Mouse (Mus musculus) c-Kit-positive CD71-negative TER-119-negative erythroid progenitor cells, embryonic 14.5 days (primary cell): ENCODE data around the gene Pla2g5.
A peak's percentile ranks its signal among the peaks of the same experiment; 100 is the strongest.
"Not testable (repeated sequence)": the region's sequence is repeated elsewhere in the genome, so short reads cannot be mapped to it uniquely, and the experiment has no call there.

ENCODE experiments used
- DNase-seq: peaks from one replicate; pipeline ENCODE4 v3.0.0-alpha.2; 2013; ENCODE audit warnings: low read depth

Gene Pla2g5

GRCm38 (mm10) chr4:138863344-138863998, at the start of gene Pla2g5:
Gene Pla2g5, minus strand, starts transcription at chr4:138863482.
- DNase-seq = no peak

DNA sequence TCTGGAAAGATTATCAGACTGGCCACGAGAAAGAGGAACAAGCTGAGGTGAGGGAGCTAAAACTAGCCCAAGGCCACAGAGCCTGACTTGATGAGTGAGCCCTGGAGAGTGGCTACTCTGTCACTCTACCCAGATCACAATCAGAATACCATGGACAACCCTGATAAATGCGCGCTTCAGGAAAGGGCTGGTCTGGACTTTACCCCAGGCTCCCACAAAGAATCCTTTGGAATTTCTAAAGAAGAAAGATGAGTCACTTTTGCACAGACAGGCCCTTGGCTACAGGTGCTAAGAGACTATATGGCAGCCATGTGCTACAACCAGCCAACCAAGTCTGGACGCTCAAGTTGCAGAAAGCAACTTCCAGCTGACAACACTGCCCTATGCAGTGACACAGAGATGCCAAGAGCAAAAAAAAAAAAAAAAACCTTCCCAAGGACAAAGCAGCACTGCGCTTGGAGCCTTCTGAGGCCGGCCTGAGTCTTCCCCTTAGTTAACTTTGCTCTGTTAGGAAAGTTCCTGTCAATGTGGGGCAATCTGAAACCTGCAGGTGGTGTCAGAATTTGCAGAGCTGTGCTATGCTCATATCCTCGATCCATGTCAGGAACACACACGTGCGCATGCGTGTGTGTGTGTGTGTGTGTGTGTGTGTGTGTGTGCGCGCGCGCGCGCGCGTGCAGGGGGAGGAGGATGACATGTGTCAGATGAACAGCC, 42.5 kb upstream of the Pla2g5 start:
- no peak for DNase-seq

DNA sequence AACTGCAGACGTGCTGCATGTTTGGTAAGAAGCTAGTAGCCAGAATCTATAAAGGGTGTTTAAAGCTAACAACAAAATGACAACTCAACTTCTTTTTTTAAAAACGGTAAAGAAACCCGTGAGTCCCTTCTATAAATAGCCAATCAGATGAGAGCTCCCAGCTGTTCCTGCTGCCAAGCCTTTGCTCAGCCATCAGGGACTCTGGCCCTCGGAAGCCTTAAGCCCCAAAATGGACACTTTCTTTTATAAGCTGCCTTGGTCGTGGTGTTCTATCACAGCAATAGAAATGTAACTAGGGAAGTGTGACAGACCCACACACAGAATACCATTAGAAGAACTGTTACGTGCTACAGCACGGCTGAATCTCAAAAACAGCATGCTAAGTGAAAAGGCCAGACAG, 36.1 kb upstream of the Pla2g5 start:
- DNase-seq = no peak

DNA sequence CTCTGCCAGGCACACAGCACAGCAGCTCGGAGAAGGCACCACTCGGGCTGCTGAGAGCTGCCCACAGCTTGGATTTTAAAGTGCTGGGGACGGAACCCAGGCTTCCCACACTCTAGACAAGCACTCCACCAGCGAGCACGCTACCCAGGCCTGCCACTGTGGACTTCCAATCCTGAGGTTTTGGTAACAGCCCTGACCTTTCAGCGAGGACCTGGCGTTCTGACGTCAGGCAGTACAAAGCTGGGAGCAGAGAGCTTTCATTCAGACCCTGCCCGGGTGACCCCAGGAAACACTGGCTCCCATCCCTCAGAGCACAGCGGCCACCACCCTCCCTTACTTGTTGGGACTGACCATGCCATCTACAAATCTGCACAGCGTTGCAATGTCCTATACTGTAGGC, 30.5 kb upstream of the Pla2g5 start:
- not testable (repeated sequence) for DNase-seq

DNA sequence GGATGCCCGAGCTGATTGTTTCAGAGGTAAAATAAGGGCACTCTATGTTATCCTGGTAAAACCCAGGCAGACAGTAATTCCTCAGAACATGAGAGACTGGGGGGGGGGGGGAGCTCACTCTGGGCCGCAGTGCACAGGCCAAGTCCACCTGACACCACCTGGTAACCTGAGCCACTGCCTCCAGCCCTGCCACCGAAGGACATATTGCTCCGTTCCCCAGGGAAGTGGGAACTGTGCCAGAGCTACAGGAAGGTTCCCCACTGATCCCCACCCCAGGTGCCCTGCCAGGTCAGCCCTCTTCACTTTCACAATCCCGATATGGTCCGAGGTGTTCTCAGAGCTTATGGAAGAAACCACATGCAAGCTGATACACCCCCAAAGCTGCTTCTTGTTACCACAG, 29.4 kb upstream of the Pla2g5 start:
- DNase-seq = no peak

GRCm38 (mm10) chr4:138889635-138890034, 26.4 kb upstream of the Pla2g5 start:
- no peak for DNase-seq

- no peak for DNase-seq
Observed at GRCm38 (mm10) chr4:138889165-138889564, 25.9 kb upstream of the Pla2g5 start.

DNA sequence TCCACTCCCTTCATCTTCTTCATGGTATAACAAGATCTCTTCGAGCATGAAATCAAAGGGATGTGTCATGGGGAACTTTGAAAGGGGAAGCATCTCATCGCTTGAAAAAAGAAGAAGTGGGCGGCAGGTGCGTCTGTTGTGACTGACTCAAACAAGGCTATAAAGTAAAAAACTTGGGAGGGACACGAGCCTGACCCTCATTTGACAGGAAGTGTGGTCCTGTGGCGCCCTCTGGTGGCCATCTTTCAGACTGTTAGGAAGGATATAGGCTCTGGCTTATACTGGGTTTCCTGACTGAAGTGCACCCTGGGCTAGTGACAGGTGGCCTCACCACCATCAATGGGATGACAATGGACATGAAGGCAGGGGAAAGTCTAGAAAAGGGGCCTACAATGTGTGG, 21.0 kb upstream of the Pla2g5 start:
- DNase-seq = peak; percentile 84

DNA sequence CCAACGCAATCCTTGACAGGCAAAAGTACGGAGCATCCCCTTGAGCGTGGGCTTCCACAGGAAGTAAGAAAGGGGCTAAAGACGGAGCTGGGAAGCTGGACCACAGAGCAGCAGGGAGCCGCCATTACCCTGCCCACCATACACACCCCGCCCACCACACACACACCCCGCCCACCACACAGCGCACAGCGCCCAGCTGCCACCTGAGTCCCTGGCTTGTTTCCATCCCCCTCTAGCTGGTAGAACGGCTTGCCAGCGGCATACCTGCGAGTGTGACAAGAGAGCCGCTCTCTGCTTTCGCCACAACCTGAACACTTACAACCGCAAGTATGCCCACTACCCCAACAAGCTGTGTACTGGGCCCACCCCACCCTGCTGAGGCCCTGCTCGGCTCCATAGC, 18.9 kb upstream of the Pla2g5 start:
- DNase-seq = no peak

- no peak for DNase-seq
Observed at GRCm38 (mm10) chr4:138880811-138881584, 17.7 kb upstream of the Pla2g5 start.

DNA sequence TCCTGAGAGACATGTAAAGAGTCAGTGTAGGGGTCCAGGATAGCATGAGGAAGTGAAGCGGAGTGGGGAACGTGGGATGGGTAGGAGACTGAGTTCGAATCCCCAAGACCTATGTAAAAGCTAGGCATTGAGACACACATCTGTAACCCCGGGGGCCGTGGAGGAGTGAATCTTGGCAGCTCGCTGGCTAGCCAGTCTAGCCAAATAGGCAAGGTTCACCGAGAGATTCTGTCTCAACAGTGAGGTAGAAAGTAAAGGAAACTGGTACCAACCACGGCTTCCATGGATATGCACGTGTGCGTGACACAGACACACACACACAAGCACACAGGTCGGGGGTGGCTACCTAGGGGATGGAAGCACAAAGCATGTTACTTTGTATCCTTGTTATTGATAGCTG, 16.5 kb upstream of the Pla2g5 start:
- no peak for DNase-seq

- DNase-seq = no peak
Observed at GRCm38 (mm10) chr4:138878783-138879182, 15.5 kb upstream of the Pla2g5 start.

GRCm38 (mm10) chr4:138877731-138878130, 14.4 kb upstream of the Pla2g5 start, which contains the start of gene Pla2g2e:
Gene Pla2g2e, plus strand, starts transcription at chr4:138877942.
- DNase-seq = no peak

DNA sequence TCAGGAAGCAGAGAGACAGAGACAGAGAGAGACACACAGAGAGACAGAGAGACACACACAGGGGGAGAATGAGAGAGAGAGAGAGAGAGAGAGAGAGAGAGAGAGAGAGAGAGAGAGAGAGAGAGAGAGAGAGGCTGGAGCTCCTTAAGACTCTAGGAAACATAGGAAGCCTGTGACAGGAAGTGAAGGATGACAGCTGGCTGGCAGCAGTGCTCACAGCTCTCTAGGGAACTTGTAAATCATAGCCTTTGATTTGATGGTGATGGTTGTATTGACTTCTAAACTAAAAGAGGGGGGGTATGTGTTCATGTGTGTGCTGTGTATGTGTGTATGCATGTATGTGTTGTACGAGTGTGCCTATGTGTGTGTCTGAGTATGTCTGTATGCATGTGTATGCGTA, 12.7 kb upstream of the Pla2g5 start:
- no peak for DNase-seq

DNA sequence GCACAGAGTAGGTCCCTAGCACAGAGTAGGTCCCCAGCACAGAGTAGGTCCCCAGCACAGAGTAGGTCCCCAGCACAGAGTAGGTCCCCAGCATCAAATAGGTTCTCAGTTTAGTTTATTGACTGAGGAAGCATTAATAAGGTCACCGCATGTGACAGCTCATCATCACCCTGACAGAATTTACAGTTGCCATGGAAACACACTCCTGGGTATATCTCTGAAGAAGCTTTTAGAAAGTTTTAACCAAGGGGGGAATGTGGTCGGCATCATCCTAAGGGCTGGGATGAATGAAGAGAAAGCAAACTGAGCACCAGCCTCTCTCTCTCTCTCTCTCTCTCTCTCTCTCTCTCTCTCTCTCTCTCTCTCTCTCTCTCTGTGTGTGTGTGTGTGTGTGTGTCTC, 12.0 kb upstream of the Pla2g5 start:
- DNase-seq = not testable (repeated sequence)

DNA sequence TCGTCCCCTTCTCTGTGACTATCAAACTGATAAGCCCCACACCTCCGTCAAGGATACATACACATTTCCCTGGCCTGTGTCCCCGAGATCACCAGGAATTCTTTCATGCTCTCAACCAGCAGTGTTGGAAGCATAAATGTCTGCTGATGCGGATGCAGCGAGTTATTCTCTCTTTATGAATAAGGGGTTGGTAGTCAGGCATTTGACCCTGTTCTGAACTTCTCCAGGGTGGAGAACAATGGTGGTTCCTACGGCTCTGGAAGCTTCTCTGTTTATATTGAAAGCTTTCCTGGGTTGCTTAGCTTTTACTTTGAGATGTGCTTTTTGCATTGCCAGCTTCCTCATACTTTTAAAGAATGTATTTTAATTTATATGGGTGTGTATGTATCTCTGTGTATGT, 10.6 kb upstream of the Pla2g5 start, which contains the start of gene Gm13030:
Gm13030 (minus strand) TSS at position 101 of the 400 bp plus-strand sequence.
- DNase-seq = no peak

- DNase-seq = no peak
Observed at GRCm38 (mm10) chr4:138868666-138869065, 5.4 kb upstream of the Pla2g5 start.

GRCm38 (mm10) chr4:138866413-138866812, 3.1 kb upstream of the Pla2g5 start:
- peak; percentile 53 for DNase-seq

- DNase-seq = no peak
Observed at GRCm38 (mm10) chr4:138865991-138866390, 2.7 kb upstream of the Pla2g5 start.

- DNase-seq = no peak
Observed at GRCm38 (mm10) chr4:138865092-138865491, 1.8 kb upstream of the Pla2g5 start.

DNA sequence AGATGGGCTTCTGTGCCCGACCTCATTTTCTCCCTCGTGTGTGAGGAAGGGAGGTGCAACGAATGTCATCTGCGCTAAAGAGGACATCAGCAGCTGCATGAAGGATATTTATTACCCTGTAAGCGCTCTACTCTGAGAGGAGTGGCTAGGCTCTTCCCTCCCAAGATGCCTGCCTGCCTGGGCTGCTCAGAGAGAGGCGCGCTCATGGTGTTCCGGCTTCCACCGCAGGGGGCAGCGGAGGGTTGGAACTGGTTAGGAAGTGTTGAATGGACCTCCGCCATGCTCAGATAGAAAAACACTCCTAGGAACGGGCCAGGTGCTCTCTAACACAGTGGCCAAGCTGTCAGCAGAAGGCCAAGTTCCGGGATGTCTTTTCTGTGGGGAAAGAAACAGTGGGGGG, 3.6 kb downstream of the Pla2g5 start:
- peak; percentile 43 for DNase-seq

DNA sequence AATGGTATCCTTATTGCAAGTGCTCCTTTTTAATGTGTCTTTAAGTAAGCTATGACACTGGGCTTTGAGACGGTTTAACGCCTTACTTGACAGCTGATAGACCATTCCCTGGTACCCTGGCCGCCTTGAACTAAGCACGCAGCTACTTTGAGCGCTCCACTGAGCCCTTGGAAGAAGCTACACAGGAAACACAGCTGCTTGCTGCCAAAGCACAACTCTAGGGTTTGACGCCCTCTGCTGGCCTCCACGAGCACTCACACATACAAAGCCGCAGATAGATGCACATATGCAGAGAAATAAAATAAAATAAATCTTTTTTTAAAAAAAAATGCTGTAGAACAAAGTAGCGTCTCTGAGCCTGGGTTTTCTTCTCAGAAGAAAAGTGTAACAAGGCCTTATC, 4.0 kb downstream of the Pla2g5 start:
- DNase-seq = peak; percentile 32

GRCm38 (mm10) chr4:138858446-138858845, 4.8 kb downstream of the Pla2g5 start:
- no peak for DNase-seq
